Mouse (Mus musculus) limb, embryonic 15.5 days (tissue): ENCODE data around the gene Gm49405. TPM values are rescaled to one million over a fixed set of nuclear protein-coding genes. Genes with fewer than 3 reads are reported as not detected.
A peak's percentile ranks its signal among the peaks of the same experiment; 100 is the strongest.

Experiments
- ATAC-seq: fragments of 200-750 bp; cut with Nextera tagmentation; 2 replicates; pipeline ENCODE4 v1.8.0; 2017; ENCODE audit warnings: low read depth, moderate TSS enrichment; ENCODE audit not compliant: insufficient number of reproducible peaks, low FRiP score, low TSS enrichment
- H3K27ac ChIP-seq: fragments of 300-500 bp; sonication (generic); 2 replicates; pipeline ENCODE4 v1.5.1; 2015; ENCODE audit warnings: moderate library complexity, mild to moderate bottlenecking, inconsistent platforms
- H3K27me3 ChIP-seq: fragments of 300-500 bp; sonication (generic); 2 replicates; pipeline ENCODE4 v1.6.1; 2015; ENCODE audit warnings: inconsistent platforms
- H3K36me3 ChIP-seq: fragments of 300-500 bp; sonication (generic); 2 replicates; pipeline ENCODE4 v1.6.1; 2015; ENCODE audit warnings: inconsistent platforms
- H3K4me1 ChIP-seq: fragments of 300-500 bp; sonication (generic); 2 replicates; pipeline ENCODE4 v1.6.1; 2015; ENCODE audit warnings: inconsistent platforms
- H3K4me2 ChIP-seq: fragments of 300-500 bp; sonication (generic); 2 replicates; pipeline ENCODE4 v1.6.1; 2015; ENCODE audit warnings: mild to moderate bottlenecking, inconsistent platforms
- H3K4me3 ChIP-seq: fragments of 300-500 bp; sonication (generic); 2 replicates; pipeline ENCODE4 v1.5.1; 2015; ENCODE audit warnings: mild to moderate bottlenecking, inconsistent platforms
- H3K9ac ChIP-seq: fragments of 300-500 bp; sonication (generic); 2 replicates; pipeline ENCODE4 v1.6.1; 2015; ENCODE audit warnings: inconsistent platforms
- H3K9me3 ChIP-seq: fragments of 300-500 bp; sonication (generic); 2 replicates; pipeline ENCODE4 v1.6.1; 2016; ENCODE audit warnings: inconsistent platforms
- WGBS: fragments of 180-500 bp; shearing (Covaris S2); methylation state at CpG from one replicate; pipeline ENCODE4 v1.1.7; 2015; 5-methylcytosine and 5-hydroxymethylcytosine counted together
- polyA plus RNA-seq: library from polyadenylated mRNA; unstranded; fragments of >200 nt; fragmentation: Nextera tagmentation; extraction: Ambion mirVana; gene quantifications from 2 replicates; pipeline ENCODE4 v1.2.1, GENCODE M21; 2015

Gene Gm49405
- polyA plus RNA-seq, 1 experiment from 2014 or later, result 3.3 TPM

DNA sequence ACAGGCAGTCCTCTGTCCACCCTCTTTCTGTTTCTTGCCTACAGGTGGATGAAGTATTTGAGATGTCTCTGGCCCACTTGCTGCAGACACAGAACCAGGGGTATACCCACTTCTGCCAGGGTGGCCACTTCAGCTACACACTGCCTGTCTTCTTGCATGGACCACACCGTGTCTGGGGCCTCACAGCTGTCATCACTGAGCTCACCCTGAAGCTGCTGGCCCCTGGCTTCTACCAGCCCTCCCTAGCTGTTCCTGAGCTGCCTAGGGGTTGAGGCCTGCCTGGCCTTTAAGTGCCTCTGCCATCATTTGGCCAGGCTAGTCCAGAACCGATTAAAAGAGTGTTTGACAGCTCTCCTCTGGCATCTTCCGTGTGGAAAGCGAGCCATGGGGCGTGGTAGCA is 1.3 kb downstream of the Gm49405 start:
- 79% methylated on average over 5 of the region's 5 CpGs for WGBS
- Histone ChIP-seq H3K9me3 (no peaks in the 10 kb centered on the region), H3K9ac (no peak overlapping the region), H3K4me1 (peaks cover 25% of the 10 kb centered on the region), H3K27me3 (no peaks in the 10 kb centered on the region), H3K36me3 (peaks cover 24% of the 10 kb centered on the region), H3K4me2 (peak overlapping the region; percentile 81; the same call in 1 of the 2 replicates), H3K27ac (no peak overlapping the region), H3K4me3 (no peak overlapping the region)
- no peak for ATAC-seq

DNA sequence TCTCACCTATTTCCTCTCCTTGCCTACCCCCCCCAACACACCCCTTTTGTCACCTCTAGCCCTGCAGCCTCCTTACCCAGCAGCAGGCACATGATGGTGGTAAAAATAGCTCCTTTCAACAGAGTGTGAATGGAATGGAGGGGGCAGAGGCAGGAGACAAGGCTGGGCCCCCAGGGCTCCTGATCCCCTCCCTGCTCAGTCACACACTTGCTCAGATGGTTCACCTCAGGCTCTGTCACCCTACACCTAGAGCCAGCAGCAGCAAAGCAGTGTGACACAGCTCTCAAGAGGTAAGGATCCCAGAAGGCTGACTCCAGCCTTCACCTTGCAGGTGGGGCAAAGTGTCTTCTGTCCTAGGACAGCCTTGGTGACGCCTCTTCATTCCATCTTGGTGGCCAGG is 2.7 kb downstream of the Gm49405 start, which contains the start of gene Doc2g:
Doc2g (plus strand) TSS at position 202 of the 400 bp plus-strand sequence.
- no peak within 1 kb of the TSS for H3K27ac ChIP-seq
- 65% methylated on average over 1 of the region's 1 CpGs for WGBS
- no peak within 1 kb of the TSS for H3K4me3 ChIP-seq
- H3K27me3 ChIP-seq, result no peaks in the 10 kb centered on the region
- no peaks in the 10 kb centered on the region for H3K9me3 ChIP-seq
- no peak for ATAC-seq
- H3K9ac ChIP-seq, result no peak within 1 kb of the TSS; the same call in 1 of the 2 replicates
- H3K4me1 ChIP-seq, result peaks cover 25% of the 10 kb centered on the region
- no peak within 1 kb of the TSS for H3K4me2 ChIP-seq
- H3K36me3 ChIP-seq, result peaks cover 38% of the 10 kb centered on the region

DNA sequence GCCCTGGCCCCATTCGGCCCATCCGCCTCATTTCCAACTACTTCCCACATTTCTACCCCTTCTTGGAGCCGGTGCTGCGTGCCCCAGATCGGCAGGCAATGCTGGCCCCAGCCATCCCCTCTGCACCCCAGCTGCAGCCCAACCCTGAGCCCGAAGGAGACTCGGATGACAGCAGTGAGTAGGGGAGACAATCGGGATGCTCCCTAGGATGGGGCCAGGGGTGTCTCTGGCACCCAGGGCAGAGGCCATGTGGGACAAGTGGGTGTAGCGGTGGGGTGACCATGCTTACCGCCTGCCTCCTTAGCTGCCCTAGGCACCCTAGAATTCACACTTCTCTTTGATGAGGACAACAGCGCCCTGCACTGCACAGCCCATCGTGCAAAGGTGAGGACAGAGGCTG is 3.2 kb downstream of the Gm49405 start:
- Histone ChIP-seq H3K4me2 (no peak overlapping the region), H3K4me3 (no peak overlapping the region), H3K4me1 (peaks cover 25% of the 10 kb centered on the region), H3K9ac (no peak overlapping the region; the same call in 1 of the 2 replicates), H3K27me3 (no peaks in the 10 kb centered on the region), H3K27ac (no peak overlapping the region), H3K9me3 (no peaks in the 10 kb centered on the region), H3K36me3 (peaks cover 43% of the 10 kb centered on the region)
- 69% methylated on average over 12 of the region's 12 CpGs for WGBS
- ATAC-seq, result no peak

DNA sequence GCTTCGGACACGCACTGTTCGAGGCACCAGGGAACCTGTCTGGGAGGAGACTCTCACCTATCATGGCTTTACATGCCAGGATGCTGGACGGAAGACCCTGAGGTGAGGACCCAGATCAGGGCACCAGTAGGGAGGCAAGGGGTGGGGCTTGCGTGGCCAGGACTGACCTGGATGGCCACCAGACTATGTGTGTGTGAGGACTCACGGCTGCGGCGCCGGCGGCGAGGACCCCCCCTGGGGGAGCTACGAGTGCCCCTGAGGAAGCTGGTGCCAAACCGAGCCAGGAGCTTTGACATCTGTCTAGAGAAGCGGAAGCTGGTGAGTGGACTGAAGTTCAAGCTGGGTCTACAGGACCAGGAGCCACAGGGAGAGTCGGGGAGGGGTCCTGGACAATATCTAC is 3.9 kb downstream of the Gm49405 start:
- Histone ChIP-seq H3K36me3 (peaks cover 50% of the 10 kb centered on the region), H3K9ac (no peak overlapping the region), H3K9me3 (no peaks in the 10 kb centered on the region), H3K4me1 (peaks cover 20% of the 10 kb centered on the region), H3K27ac (no peak overlapping the region), H3K4me3 (no peak overlapping the region), H3K4me2 (no peak overlapping the region), H3K27me3 (no peaks in the 10 kb centered on the region)
- 85% methylated on average over 15 of the region's 15 CpGs for WGBS
- ATAC-seq, result no peak

DNA sequence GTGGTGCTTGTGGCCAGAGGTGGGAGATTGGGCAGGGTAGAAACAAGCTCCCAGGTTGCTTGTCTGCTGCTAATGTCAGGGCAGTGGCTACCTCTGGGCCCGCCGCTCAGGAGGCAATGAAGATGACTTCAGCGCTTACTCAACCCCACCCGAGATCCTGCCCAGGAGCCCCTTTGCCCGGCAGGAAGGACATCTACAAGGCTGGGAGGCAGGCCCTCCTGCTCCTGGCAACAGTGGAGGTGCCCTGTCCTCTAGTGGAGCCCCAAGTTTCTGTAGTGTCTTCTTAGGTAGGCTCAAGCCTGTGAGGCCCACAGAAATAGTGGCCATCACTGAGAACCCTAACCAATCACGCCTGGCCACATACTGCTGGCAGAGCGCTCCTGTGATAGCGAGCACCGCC is 4.7 kb downstream of the Gm49405 start:
- Histone ChIP-seq H3K27me3 (no peaks in the 10 kb centered on the region), H3K27ac (no peak overlapping the region), H3K4me1 (peaks cover 14% of the 10 kb centered on the region), H3K9me3 (no peaks in the 10 kb centered on the region), H3K4me2 (no peak overlapping the region), H3K4me3 (no peak overlapping the region), H3K36me3 (peaks cover 57% of the 10 kb centered on the region), H3K9ac (no peak overlapping the region)
- WGBS, result 85% methylated on average over 9 of the region's 9 CpGs
- no peak for ATAC-seq

DNA sequence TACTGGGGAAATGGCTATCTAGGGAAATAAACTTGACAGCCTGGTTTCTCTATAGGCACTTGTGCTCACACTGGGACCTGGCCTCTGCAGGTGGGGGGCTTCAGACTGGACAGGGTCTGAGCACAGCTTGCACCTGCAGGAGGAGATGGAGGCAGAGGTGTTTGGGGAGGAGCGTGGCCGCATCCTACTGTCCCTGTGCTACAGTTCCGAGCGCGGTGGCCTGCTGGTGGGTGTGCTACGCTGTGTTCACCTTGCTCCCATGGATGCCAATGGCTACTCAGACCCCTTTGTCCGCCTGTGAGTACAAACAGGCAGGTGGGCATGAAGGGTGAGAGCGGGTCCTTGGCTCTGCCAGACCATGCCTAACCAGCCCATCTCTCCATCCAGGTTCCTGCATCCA is 5.5 kb downstream of the Gm49405 start:
- H3K4me1 ChIP-seq, result peaks cover 13% of the 10 kb centered on the region
- peaks cover 64% of the 10 kb centered on the region for H3K36me3 ChIP-seq
- 94% methylated on average over 8 of the region's 8 CpGs for WGBS
- no peak overlapping the region for H3K9ac ChIP-seq
- no peak overlapping the region for H3K27ac ChIP-seq
- no peaks in the 10 kb centered on the region for H3K27me3 ChIP-seq
- H3K4me2 ChIP-seq, result no peak overlapping the region
- no peaks in the 10 kb centered on the region for H3K9me3 ChIP-seq
- no peak for ATAC-seq
- no peak overlapping the region for H3K4me3 ChIP-seq

DNA sequence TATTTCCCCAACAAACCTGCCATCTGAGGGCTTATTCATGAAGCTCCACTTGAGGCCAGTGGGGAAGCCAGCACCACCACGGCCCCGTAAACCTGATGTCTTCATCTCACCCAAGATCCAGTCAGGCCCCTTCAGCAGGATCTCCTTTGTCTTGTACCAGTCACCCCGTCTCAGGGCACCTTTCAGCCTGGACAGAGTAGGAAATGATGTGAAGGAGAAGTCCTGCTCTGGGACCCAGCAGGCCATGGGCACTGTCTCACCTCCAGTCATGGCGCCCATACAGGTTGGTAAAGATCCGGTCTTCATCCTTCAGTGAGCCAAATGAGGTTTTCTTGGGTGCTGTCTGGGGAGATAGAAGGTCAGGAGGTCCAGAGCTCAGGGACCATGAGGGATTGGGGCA is 10.7 kb downstream of the Gm49405 start:
- H3K9me3 ChIP-seq, result no peaks in the 10 kb centered on the region
- H3K27ac ChIP-seq, result no peak overlapping the region
- H3K27me3 ChIP-seq, result no peaks in the 10 kb centered on the region
- ATAC-seq, result no peak
- WGBS, result 93% methylated on average over 5 of the region's 5 CpGs
- no peak overlapping the region for H3K4me3 ChIP-seq
- H3K4me2 ChIP-seq, result no peak overlapping the region
- H3K4me1 ChIP-seq, result peaks cover 13% of the 10 kb centered on the region
- H3K36me3 ChIP-seq, result peaks cover 48% of the 10 kb centered on the region
- no peak overlapping the region for H3K9ac ChIP-seq

DNA sequence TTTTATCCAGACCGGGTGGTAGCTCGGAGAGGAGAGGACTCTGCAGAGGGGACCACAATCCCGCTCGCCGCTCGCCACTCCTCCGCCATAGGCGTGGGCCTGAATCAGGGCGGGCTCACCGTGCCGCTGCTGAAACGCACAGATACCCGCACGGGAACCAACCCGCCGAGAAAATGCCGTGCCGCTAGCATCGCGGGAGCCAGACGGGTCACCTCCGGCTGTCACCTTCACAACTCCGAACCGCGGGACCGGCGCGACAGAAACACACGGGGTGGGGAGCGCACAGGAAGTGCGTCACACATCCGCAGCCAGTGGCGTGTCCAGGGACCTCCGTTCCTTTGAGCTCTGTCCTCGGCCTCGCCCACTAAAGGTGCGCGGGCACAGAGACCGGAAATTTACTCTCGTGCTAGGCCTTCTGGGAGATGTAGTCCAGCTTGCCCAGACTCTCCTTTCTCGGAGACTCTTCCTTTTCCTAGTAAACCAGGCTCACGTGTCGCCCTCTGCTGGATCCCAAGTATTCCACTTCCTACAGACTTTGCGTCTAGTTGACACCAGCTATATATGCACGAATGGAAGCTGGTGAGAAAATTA is 12.1 kb downstream of the Gm49405 start, which contains the start of gene Ndufv1:
Ndufv1 (minus strand) TSS at position 375 of the 591 bp plus-strand sequence.
- Histone ChIP-seq H3K4me1 (peaks cover 13% of the 10 kb centered on the region), H3K27ac (peak within 1 kb of the TSS; percentile 77), H3K4me3 (peak within 1 kb of the TSS; percentile 67), H3K9me3 (no peaks in the 10 kb centered on the region), H3K4me2 (peak within 1 kb of the TSS; percentile 58), H3K9ac (peak within 1 kb of the TSS; percentile 81), H3K36me3 (peaks cover 34% of the 10 kb centered on the region), H3K27me3 (no peaks in the 10 kb centered on the region)
- WGBS, result under 1% methylated on average over 45 of the region's 45 CpGs
- peak; percentile 98 for ATAC-seq

DNA sequence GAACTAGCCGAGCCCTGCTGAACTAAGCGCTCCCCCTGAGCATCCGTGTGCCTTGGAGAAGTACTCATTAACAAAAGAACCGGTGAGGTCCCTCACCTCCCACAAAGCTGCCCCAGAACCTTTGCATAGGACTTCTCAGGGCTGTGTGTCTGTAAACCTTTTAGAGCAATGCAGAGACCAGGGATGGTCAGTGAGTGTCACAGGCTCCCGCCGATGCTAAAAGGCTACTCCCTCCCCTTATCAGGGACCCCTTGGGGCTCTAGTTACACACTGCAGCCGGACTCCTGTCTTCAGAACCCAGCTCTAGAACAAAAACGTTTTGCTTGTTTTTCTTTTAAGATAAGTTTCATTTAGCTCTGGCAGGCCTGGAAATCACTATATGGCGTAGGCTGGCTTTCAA is 12.6 kb downstream of the Gm49405 start:
- ATAC-seq, result no peak
- no peak overlapping the region for H3K27ac ChIP-seq
- no peaks in the 10 kb centered on the region for H3K27me3 ChIP-seq
- H3K4me3 ChIP-seq, result peak overlapping the region; percentile 67
- peaks cover 29% of the 10 kb centered on the region for H3K36me3 ChIP-seq
- no peaks in the 10 kb centered on the region for H3K9me3 ChIP-seq
- H3K4me2 ChIP-seq, result peak overlapping the region; percentile 48
- H3K9ac ChIP-seq, result no peak overlapping the region
- H3K4me1 ChIP-seq, result peaks cover 13% of the 10 kb centered on the region
- WGBS, result 19% methylated on average over 9 of the region's 9 CpGs

DNA sequence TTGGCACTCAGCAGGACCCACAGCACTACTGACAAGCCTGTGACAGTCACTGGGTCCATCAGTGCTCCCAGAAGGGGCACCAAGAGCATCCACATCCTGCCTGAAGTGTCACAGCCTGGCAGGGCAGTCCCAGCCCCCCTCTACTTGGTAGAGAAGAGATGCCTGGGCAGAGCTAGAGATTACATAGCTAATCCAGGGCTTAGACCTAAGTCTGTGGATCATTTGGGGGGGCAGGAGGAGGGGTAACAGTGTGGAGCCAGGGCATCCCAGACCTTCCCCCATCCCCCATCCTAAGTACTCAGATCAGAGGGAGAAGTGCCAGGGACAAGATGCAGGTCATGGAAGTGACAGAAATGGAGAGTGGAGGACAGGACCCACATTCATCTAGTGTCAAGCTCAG is 14.4 kb downstream of the Gm49405 start:
- peaks cover 19% of the 10 kb centered on the region for H3K4me1 ChIP-seq
- H3K9ac ChIP-seq, result no peak overlapping the region
- no peak for ATAC-seq
- no peak overlapping the region for H3K4me3 ChIP-seq
- peaks cover 11% of the 10 kb centered on the region for H3K36me3 ChIP-seq
- no peak overlapping the region for H3K27ac ChIP-seq
- H3K27me3 ChIP-seq, result no peaks in the 10 kb centered on the region
- no peaks in the 10 kb centered on the region for H3K9me3 ChIP-seq
- H3K4me2 ChIP-seq, result no peak overlapping the region

DNA sequence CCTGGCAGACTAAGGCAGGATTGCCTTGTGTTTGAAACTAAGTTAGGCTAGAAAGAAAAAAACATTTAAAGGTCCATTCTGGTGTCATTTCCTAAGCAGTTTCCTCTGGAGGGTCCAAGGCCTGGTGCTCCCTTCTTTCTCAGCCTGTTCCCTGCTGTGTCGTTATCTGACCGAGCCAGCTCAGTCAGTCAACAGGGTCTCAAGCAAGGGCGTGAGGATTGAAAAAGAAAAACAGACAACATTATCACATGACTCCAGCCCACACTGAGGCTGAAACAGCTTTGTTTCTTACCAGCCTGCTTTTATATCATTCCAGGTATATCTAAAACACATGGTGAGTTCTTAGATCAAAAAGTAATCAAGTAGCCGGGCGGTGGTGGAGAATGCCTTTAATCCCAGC is 15.2 kb downstream of the Gm49405 start:
- H3K9me3 ChIP-seq, result no peaks in the 10 kb centered on the region
- H3K4me2 ChIP-seq, result no peak overlapping the region
- 0 out of 2 replicates have a peak, but pooled peaks cover 4% of the 10 kb centered on the region for H3K36me3 ChIP-seq
- H3K27me3 ChIP-seq, result no peaks in the 10 kb centered on the region
- no peak for ATAC-seq
- H3K27ac ChIP-seq, result no peak overlapping the region
- H3K9ac ChIP-seq, result no peak overlapping the region
- 55% methylated on average over 5 of the region's 5 CpGs for WGBS
- peaks cover 20% of the 10 kb centered on the region for H3K4me1 ChIP-seq
- H3K4me3 ChIP-seq, result no peak overlapping the region

DNA sequence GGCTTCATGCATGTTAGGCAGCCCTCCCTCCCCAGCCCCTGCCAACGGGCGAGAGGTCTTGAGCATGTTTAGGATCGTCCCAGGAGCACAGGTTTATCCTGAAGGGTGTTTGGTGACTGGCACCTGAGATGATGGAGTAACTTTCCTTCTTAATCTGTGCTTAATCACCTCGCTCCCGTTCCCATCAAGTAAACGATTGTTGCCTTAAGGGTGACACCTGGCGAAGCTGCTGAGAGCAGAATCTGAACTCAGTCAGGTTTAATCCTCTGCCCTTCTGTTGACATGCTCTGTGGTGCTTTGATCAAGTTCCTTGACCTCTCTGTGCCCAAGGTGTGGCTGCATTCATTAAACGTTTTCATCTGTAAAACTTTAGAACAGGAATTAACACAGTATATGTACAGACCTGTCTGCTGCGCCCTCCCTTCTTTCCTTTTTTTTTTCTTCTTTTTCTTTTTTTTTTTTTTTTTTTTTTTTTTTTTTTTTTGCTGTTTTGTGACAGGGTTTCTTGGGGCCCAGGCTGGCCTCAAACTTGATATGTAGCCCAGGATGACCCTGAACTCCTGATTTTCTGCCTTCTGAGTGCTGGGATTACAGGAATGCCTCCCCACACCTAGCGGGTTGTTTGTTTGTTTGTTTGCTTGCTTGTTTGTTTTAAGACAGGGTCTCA is 17.6 kb downstream of the Gm49405 start:
- peaks cover 7% of the 10 kb centered on the region for H3K4me1 ChIP-seq
- no peak overlapping the region for H3K9ac ChIP-seq
- H3K4me3 ChIP-seq, result no peak overlapping the region
- no peak overlapping the region for H3K4me2 ChIP-seq
- 49% methylated on average over 10 of the region's 10 CpGs for WGBS
- no peak overlapping the region for H3K27ac ChIP-seq
- H3K36me3 ChIP-seq, result no peaks in the 10 kb centered on the region
- no peaks in the 10 kb centered on the region for H3K9me3 ChIP-seq
- ATAC-seq, result no peak
- H3K27me3 ChIP-seq, result no peaks in the 10 kb centered on the region
